Mouse (Mus musculus): ENCODE measurements around the gene Rora. TPM values are rescaled to one million over a fixed set of nuclear protein-coding genes. Genes with fewer than 3 reads are reported as not detected.

Gene Rora
- polyA plus RNA-seq (2016; fragmentation: Nextera tagmentation; extraction: Ambion mirVana) = 4.2 and 4.8 TPM in 2 replicates

DNA sequence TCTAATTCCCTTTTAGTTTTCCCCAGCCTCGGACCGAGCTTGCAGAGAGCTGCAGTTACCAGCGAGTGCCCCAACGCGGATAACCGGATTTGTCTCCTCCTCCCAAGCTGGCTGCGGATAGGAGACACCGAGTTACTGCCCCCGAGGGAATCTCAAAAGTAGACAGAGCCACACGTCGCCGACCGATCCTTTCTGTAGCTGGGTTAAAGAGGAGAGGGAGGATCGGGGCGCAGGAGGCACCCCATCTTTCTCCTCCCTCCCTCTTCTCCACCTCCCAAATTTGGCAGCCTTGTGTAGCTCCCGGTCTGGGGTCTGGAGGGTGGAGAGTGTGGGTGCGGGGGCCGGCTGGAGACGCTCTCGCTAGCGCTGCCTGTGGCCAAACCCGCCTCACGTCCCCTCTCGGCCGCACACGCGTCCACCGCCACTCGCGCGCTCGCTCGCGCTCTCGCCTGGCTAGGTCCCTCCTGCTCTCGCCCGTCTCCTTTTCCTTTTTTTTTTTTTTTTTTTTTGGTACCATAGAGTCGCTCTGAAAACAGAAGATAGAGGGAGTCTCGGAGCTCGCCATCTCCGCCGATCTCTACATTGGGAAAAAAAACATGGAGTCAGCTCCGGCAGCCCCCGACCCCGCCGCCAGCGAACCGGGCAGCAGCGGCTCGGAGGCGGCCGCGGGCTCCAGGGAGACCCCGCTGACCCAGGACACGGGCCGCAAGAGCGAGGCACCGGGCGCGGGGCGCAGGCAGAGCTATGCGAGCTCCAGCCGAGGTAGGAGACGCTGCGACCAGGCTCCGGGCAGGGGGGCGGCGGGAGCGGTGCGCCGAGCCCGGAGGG is at the start of gene Rora:
Rora (plus strand) TSS at position 576 of the 828 bp plus-strand sequence.
- under 1% methylated on average over 72 of the region's 72 CpGs for WGBS
- H3K36me3 ChIP-seq = no peaks in the 10 kb centered on the region
- H3K9me3 ChIP-seq = no peaks in the 10 kb centered on the region
- H3K4me3 ChIP-seq = peak within 1 kb of the TSS; percentile 86
- H3K4me1 ChIP-seq (replicated peaks) = peaks cover 23% of the 10 kb centered on the region
- peak within 1 kb of the TSS; percentile 96 for H3K27ac ChIP-seq
- peak; percentile 79 for DNase-seq (ENCODE audit: low spot score)
- H3K27me3 ChIP-seq (ENCODE audit: insufficient read depth, poor library complexity, severe bottlenecking) = peaks cover 22% of the 10 kb centered on the region

GRCm38 (mm10) chr9:68614006-68614405 is 39.6 kb upstream of the Rora start:
- no peaks in the 10 kb centered on the region for H3K27me3 ChIP-seq (ENCODE audit: insufficient read depth, poor library complexity, severe bottlenecking)
- WGBS = 88% methylated on average over 9 of the region's 9 CpGs

DNA sequence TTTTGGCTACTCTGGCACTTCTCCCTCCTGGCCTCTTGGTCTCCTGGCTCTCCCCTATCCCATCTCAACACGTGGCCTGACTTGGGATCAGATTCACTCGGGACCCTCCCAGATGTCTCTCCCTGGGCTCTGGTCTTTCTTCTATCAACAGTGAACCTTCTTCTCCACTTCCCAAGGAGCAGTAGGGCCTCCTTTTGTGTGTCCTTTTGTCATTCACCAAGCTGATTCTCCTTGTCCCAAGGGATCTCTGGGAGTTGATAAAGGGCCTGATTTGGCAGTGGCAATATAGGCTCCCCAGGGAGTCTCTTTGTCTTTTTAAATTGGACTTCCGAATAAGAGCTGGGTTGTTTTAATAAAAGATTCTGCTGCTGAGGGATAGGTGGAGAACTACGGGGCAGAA is 36.5 kb upstream of the Rora start:
- 18% methylated on average over 4 of the region's 4 CpGs for WGBS
- H3K27ac ChIP-seq = no peak overlapping the region
- H3K9me3 ChIP-seq = no peaks in the 10 kb centered on the region
- no peaks in the 10 kb centered on the region for H3K27me3 ChIP-seq (ENCODE audit: insufficient read depth, poor library complexity, severe bottlenecking)
- no peak overlapping the region for H3K4me3 ChIP-seq
- no peak for DNase-seq (ENCODE audit: low spot score)
- H3K4me1 ChIP-seq (replicated peaks) = peaks cover 4% of the 10 kb centered on the region; the same call in 1 of the 2 replicates
- no peaks in the 10 kb centered on the region for H3K36me3 ChIP-seq

More at GRCm38 (mm10) chr9:68614006-68614405, 39.6 kb upstream of the Rora start:
- H3K27ac ChIP-seq = no peak overlapping the region
- no peak overlapping the region for H3K4me3 ChIP-seq
- H3K4me1 ChIP-seq (replicated peaks) = peaks cover 4% of the 10 kb centered on the region; the same call in 1 of the 2 replicates
- no peaks in the 10 kb centered on the region for H3K9me3 ChIP-seq
- no peak for DNase-seq (ENCODE audit: low spot score)
- H3K36me3 ChIP-seq = no peaks in the 10 kb centered on the region

- no peak for DNase-seq (ENCODE audit: low spot score)
- WGBS = 93% methylated on average over 2 of the region's 2 CpGs
These were observed 33.5 kb upstream of the Rora start for GRCm38 (mm10) chr9:68620036-68620435.

GRCm38 (mm10) chr9:68620441-68620840 is 33.1 kb upstream of the Rora start:
- no peak overlapping the region for H3K27ac ChIP-seq
- no peaks in the 10 kb centered on the region for H3K27me3 ChIP-seq (ENCODE audit: insufficient read depth, poor library complexity, severe bottlenecking)
- WGBS = 81% methylated on average over 6 of the region's 6 CpGs
- H3K4me3 ChIP-seq = no peak overlapping the region
- no peaks in the 10 kb centered on the region for H3K9me3 ChIP-seq
- H3K36me3 ChIP-seq = no peaks in the 10 kb centered on the region
- no peak for DNase-seq (ENCODE audit: low spot score)
- H3K4me1 ChIP-seq (replicated peaks) = peaks cover 4% of the 10 kb centered on the region; the same call in 1 of the 2 replicates

More at GRCm38 (mm10) chr9:68620036-68620435, 33.5 kb upstream of the Rora start:
- no peaks in the 10 kb centered on the region for H3K27me3 ChIP-seq (ENCODE audit: insufficient read depth, poor library complexity, severe bottlenecking)
- H3K4me3 ChIP-seq = no peak overlapping the region
- peaks cover 4% of the 10 kb centered on the region; the same call in 1 of the 2 replicates for H3K4me1 ChIP-seq (replicated peaks)
- H3K9me3 ChIP-seq = no peaks in the 10 kb centered on the region
- no peaks in the 10 kb centered on the region for H3K36me3 ChIP-seq
- no peak overlapping the region for H3K27ac ChIP-seq

DNA sequence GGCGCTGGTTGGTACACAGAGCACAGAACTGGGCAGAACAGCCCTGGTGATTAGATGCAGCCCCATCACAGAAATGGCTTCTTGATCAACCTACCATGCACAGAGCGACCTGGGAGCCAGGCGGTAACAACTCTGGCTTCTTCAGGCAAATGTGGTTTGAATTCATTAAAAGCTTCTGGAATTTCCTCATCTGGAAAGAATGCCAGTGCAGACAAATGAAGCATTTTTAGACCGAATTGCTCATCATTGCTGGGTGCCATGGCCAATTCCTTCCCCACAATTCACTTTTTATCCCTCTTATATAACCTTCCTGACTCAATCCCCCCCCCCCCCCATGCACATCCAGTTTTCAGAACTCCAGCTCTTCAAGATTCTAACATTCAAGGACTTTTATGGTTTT is 28.6 kb upstream of the Rora start:
- Histone ChIP-seq H3K36me3 (no peaks in the 10 kb centered on the region), H3K4me3 (no peak overlapping the region), H3K9me3 (no peaks in the 10 kb centered on the region), H3K4me1 (replicated peaks) (no peaks in the 10 kb centered on the region), H3K27ac (no peak overlapping the region), H3K27me3 (ENCODE audit: insufficient read depth, poor library complexity, severe bottlenecking) (no peaks in the 10 kb centered on the region)
- WGBS = 77% methylated on average over 4 of the region's 4 CpGs
- DNase-seq (ENCODE audit: low spot score) = no peak

DNA sequence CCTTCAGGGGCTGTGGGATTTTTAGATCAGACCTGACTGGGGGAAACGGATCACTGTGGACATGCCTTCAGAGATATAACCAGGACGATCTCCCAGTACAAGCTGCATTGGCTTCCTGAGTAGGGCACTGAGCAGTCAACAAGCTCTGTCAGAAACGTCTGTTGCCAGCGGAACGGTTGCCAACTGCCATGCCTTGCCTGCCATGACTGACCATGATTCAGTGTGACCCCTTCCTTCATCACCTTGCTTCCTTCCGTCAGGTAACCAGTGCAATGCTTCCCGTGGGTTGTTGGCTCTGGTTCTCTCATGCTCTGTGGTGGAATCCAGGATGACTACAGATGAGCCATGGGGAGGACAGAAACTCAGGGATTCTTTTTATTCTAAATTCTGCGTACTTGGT is 16.3 kb upstream of the Rora start:
- no peak for DNase-seq (ENCODE audit: low spot score)
- 92% methylated on average over 8 of the region's 8 CpGs for WGBS
- peaks cover 9% of the 10 kb centered on the region; the same call in 1 of the 2 replicates for H3K4me1 ChIP-seq (replicated peaks)
- H3K36me3 ChIP-seq = no peaks in the 10 kb centered on the region
- no peaks in the 10 kb centered on the region for H3K9me3 ChIP-seq
- no peak overlapping the region for H3K4me3 ChIP-seq
- no peak overlapping the region for H3K27ac ChIP-seq
- H3K27me3 ChIP-seq (ENCODE audit: insufficient read depth, poor library complexity, severe bottlenecking) = no peaks in the 10 kb centered on the region

DNA sequence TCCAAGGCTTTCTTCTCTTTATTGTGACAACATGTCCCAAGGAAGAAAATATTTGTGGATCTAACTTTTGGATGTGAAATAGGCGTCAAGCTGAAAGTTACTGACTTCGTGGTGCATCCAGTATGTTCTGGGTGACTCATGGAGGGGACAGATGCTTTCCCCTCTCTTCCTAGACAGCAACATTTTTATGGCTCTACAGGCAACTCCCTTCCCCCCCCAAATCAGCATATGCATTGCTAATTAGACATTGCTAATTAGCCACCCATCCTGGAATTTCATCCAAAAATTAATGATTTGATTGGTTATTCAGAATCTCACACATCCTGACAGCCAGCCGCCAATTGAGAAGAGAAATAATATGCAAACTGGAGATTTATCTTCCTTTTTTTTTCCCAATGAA is 12.5 kb upstream of the Rora start:
- peaks cover 9% of the 10 kb centered on the region; the same call in 1 of the 2 replicates for H3K4me1 ChIP-seq (replicated peaks)
- H3K27ac ChIP-seq = no peak overlapping the region
- no peaks in the 10 kb centered on the region for H3K36me3 ChIP-seq
- no peaks in the 10 kb centered on the region for H3K27me3 ChIP-seq (ENCODE audit: insufficient read depth, poor library complexity, severe bottlenecking)
- no peak overlapping the region for H3K4me3 ChIP-seq
- WGBS = 86% methylated on average over 3 of the region's 3 CpGs
- no peak for DNase-seq (ENCODE audit: low spot score)
- H3K9me3 ChIP-seq = no peaks in the 10 kb centered on the region

GRCm38 (mm10) chr9:68648061-68648460 is 5.5 kb upstream of the Rora start:
- no peaks in the 10 kb centered on the region for H3K9me3 ChIP-seq
- H3K36me3 ChIP-seq = no peaks in the 10 kb centered on the region
- no peak overlapping the region for H3K4me3 ChIP-seq
- WGBS = 81% methylated on average over 3 of the region's 3 CpGs
- H3K4me1 ChIP-seq (replicated peaks) = no peaks in the 10 kb centered on the region; the same call in 1 of the 2 replicates
- no peaks in the 10 kb centered on the region for H3K27me3 ChIP-seq (ENCODE audit: insufficient read depth, poor library complexity, severe bottlenecking)
- DNase-seq (ENCODE audit: low spot score) = no peak
- H3K27ac ChIP-seq = no peak overlapping the region

DNA sequence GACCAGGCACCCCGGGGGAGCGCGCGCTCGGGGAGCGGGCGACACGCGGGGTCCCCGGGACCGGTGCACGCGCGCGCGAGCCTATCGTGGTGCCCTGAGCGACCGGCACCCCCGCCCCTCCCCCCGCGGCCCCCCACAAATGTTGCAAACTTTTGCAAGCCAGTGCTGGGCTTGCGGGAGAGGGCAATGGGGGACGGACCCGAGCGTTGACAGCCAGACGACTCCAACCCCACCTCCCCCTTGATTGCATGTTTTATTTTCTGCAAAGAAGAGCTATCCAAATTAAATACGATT is 400 bp downstream of the Rora start:
- H3K27ac ChIP-seq = peak overlapping the region; percentile 96
- 1% methylated on average over 28 of the region's 28 CpGs for WGBS
- no peaks in the 10 kb centered on the region for H3K36me3 ChIP-seq
- H3K4me1 ChIP-seq (replicated peaks) = peaks cover 23% of the 10 kb centered on the region
- H3K9me3 ChIP-seq = no peaks in the 10 kb centered on the region
- peaks cover 22% of the 10 kb centered on the region for H3K27me3 ChIP-seq (ENCODE audit: insufficient read depth, poor library complexity, severe bottlenecking)
- peak overlapping the region; percentile 86 for H3K4me3 ChIP-seq
- no peak for DNase-seq (ENCODE audit: low spot score)

GRCm38 (mm10) chr9:68654333-68655017 is 889 bp downstream of the Rora start:
- Histone ChIP-seq H3K27ac (peak overlapping the region; percentile 96), H3K9me3 (no peaks in the 10 kb centered on the region), H3K27me3 (ENCODE audit: insufficient read depth, poor library complexity, severe bottlenecking) (peaks cover 22% of the 10 kb centered on the region), H3K4me1 (replicated peaks) (peaks cover 23% of the 10 kb centered on the region), H3K4me3 (peak overlapping the region; percentile 86), H3K36me3 (no peaks in the 10 kb centered on the region)
- DNase-seq (ENCODE audit: low spot score) = peak; percentile 52
- WGBS = under 1% methylated on average over 43 of the region's 43 CpGs

GRCm38 (mm10) chr9:68655018-68656005 is 1.7 kb downstream of the Rora start:
- Histone ChIP-seq H3K36me3 (no peaks in the 10 kb centered on the region), H3K4me1 (replicated peaks) (peaks cover 23% of the 10 kb centered on the region), H3K27me3 (ENCODE audit: insufficient read depth, poor library complexity, severe bottlenecking) (peaks cover 22% of the 10 kb centered on the region), H3K4me3 (peak overlapping the region; percentile 86), H3K27ac (peak overlapping the region; percentile 96), H3K9me3 (no peaks in the 10 kb centered on the region)
- 2% methylated on average over 31 of the region's 31 CpGs for WGBS
- DNase-seq (ENCODE audit: low spot score) = peak; percentile 26

All from hindbrain, embryonic 10.5 days (tissue).